Mouse (Mus musculus) myocyte (in vitro differentiated cells): ENCODE results near the gene Ferd3l. TPM values are rescaled to one million over a fixed set of nuclear protein-coding genes. Genes with fewer than 3 reads are reported as not detected.

ENCODE experiments used
- H3K27me3 ChIP-seq: one replicate; pipeline ENCODE4 v1.6.1; 2011; ENCODE audit not compliant: control insufficient read depth, insufficient read depth, insufficient read length
- H3K36me3 ChIP-seq: one replicate; pipeline ENCODE4 v1.6.1; 2011; ENCODE audit not compliant: control insufficient read depth, insufficient read depth
- H3K4me2 ChIP-seq: one replicate; pipeline ENCODE4 v1.6.1; 2011; ENCODE audit warnings: low read depth, control low read depth
- H3K4me3 ChIP-seq: one replicate; pipeline ENCODE4 v1.5.1; 2011; ENCODE audit warnings: mild to moderate bottlenecking, control low read depth, moderate library complexity
- H3K79me2 ChIP-seq: one replicate; pipeline ENCODE4 v1.6.1; 2011; ENCODE audit not compliant: control insufficient read depth, insufficient read depth
- H3ac ChIP-seq: one replicate; pipeline ENCODE4 v1.6.1; 2011; ENCODE audit not compliant: control insufficient read depth, insufficient read length
- CEBPB ChIP-seq: IDR thresholded peaks from 2 replicates; pipeline ENCODE4 v1.6.1; 2011; ENCODE audit warnings: mild to moderate bottlenecking, moderate library complexity; ENCODE audit not compliant: poor library complexity, insufficient read depth, severe bottlenecking
- E2F4 ChIP-seq: IDR thresholded peaks from one replicate; pipeline ENCODE4 v1.6.1; 2011; ENCODE audit warnings: mild to moderate bottlenecking, control low read depth, moderate library complexity; ENCODE audit not compliant: insufficient read depth
- MAX ChIP-seq: IDR thresholded peaks from one replicate; pipeline ENCODE4 v1.6.1; 2011; ENCODE audit warnings: low read depth, mild to moderate bottlenecking, control low read depth
- MYOD1 ChIP-seq, 3 experiments: IDR thresholded peaks; one replicate each; pipeline ENCODE4 v1.6.1; 2011; ENCODE audit warnings: control low read depth in 2 of 3, low read depth in 2 of 3, mild to moderate bottlenecking in 2 of 3, moderate library complexity in 1 of 3; ENCODE audit not compliant: insufficient read length in 2 of 3, control insufficient read depth in 1 of 3
- MYOG ChIP-seq, 3 experiments: IDR thresholded peaks; one replicate each; pipeline ENCODE4 v1.6.1; 2011; ENCODE audit warnings: control low read depth in 2 of 3, low read depth in 2 of 3, mild to moderate bottlenecking in 2 of 3; ENCODE audit not compliant: insufficient read length in 2 of 3, control insufficient read depth in 1 of 3, insufficient read depth in 1 of 3
- POLR2A ChIP-seq: IDR thresholded peaks from one replicate; pipeline ENCODE4 v1.6.1; 2011; ENCODE audit warnings: low read depth, mild to moderate bottlenecking, control low read depth, moderate library complexity; ENCODE audit not compliant: insufficient read length
- POLR2AphosphoS2 ChIP-seq: IDR thresholded peaks from one replicate; pipeline ENCODE4 v1.6.1; 2011; ENCODE audit warnings: low read depth, control low read depth; ENCODE audit not compliant: insufficient read length
- REST ChIP-seq: IDR thresholded peaks from one replicate; pipeline ENCODE4 v1.6.1; 2011; ENCODE audit warnings: mild to moderate bottlenecking, control low read depth, moderate library complexity; ENCODE audit not compliant: insufficient read depth, insufficient read length
- SRF ChIP-seq: IDR thresholded peaks from one replicate; pipeline ENCODE4 v1.6.1; 2011; ENCODE audit warnings: low read depth; ENCODE audit not compliant: control insufficient read depth, insufficient read length
- TCF12 ChIP-seq: IDR thresholded peaks from one replicate; pipeline ENCODE4 v1.6.1; 2011; ENCODE audit warnings: mild to moderate bottlenecking, control low read depth; ENCODE audit not compliant: poor library complexity, insufficient read depth, severe bottlenecking
- TCF3 ChIP-seq: IDR thresholded peaks from one replicate; pipeline ENCODE4 v1.6.1; 2011; ENCODE audit warnings: low read depth, control low read depth; ENCODE audit not compliant: insufficient read length
- USF1 ChIP-seq: IDR thresholded peaks from one replicate; pipeline ENCODE4 v1.6.1; 2011; ENCODE audit warnings: low read depth, mild to moderate bottlenecking, control low read depth, moderate library complexity
- polyA plus RNA-seq: library from polyadenylated mRNA; unstranded; fragments of >200 nt; fragmentation: generic; extraction: Trizol; gene quantifications from one replicate; pipeline ENCODE4 v1.2.1, GENCODE M21; 2012; ENCODE audit warnings: missing spikeins

Gene Ferd3l
- not detected for polyA plus RNA-seq

DNA sequence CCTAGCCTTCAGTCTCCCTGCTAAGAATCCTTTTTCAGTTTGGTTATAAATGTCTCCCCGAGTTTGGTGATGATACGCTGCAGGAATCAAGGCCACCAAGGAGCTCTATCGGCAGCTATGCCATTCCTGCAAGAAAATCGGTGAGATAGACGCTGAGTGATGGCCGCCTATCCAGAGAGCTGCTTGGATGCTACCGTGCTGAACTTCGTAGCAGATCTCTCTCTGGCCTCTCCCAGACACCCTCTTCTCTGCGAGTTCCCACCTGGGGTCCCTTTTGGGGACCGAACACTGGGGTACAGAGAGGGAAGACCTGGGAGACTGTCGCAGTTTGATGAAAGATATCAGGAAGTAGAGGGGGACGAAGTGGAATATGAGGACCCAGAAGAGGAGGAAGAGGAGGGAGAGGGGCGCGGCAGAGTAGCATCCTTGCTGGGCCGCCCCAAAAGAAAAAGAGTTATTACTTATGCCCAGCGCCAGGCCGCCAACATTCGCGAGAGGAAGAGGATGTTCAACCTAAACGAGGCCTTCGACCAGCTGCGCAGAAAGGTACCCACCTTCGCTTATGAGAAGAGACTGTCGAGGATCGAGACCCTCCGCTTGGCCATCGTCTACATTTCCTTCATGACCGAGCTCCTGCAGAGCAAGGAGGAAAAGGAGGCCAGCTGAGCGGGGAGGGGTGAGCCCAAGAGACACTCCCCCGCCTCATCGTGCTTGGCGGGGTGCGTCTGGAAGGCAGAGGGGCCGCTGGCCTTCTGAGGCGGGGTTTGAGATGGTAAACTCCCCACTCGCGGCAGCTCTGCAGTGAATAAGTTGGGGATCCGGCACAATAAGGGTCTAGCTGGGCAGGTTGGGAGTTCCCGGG is at the start of gene Ferd3l:
TSS of gene Ferd3l (plus strand) at position 95 of the 862 bp plus-strand sequence.
- Histone ChIP-seq H3ac (no peak within 1 kb of the TSS), H3K27me3 (peaks cover 20% of the 10 kb centered on the region), H3K36me3 (no peaks in the 10 kb centered on the region), H3K4me2 (no peak within 1 kb of the TSS), H3K79me2 (no peaks in the 10 kb centered on the region), H3K4me3 (no peak within 1 kb of the TSS)
- no peak for TF ChIP-seq MAX
- no peak for TF ChIP-seq TCF12
- TF ChIP-seq MYOD1 (IDR thresholded peaks at IDR 0.05; ENCODE audit: control insufficient read depth in 1 of 3, insufficient read length in 2 of 3, low read depth in 2 of 3), result no peak
- no peak for TF ChIP-seq TCF3
- no peak for TF ChIP-seq POLR2A
- TF ChIP-seq USF1, result no peak
- TF ChIP-seq REST, result no peak
- TF ChIP-seq SRF, result no peak
- TF ChIP-seq E2F4, result no peak

DNA sequence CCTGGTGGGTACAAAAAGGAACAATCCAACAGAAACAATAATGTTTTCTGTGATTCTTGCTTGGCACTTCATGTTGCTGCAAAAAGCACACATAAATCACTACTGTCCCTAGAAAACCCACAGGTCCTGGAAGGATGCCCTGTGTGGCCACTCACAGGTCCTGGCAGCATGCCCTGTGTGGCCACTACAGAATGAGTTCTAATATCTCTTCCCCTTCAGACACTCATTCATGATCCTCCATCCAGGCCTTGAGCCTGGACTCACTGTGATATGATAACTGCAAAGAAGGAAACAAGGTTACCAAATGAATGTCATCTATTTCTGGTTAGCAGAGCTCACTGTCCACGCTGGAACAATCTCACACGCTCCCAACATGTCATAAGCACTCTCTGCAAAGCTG is 34.3 kb upstream of the Ferd3l start:
- H3K79me2 ChIP-seq, result no peaks in the 10 kb centered on the region
- no peaks in the 10 kb centered on the region for H3K27me3 ChIP-seq
- H3K4me2 ChIP-seq, result no peak overlapping the region
- no peak for TF ChIP-seq MYOD1 (IDR thresholded peaks at IDR 0.05; ENCODE audit: control insufficient read depth in 1 of 3, insufficient read length in 2 of 3, low read depth in 2 of 3)
- no peak for TF ChIP-seq MYOG (IDR thresholded peaks at IDR 0.05; ENCODE audit: control insufficient read depth in 1 of 3, insufficient read depth in 1 of 3, insufficient read length in 2 of 3, low read depth in 2 of 3)
- TF ChIP-seq TCF12, result no peak
- no peak for TF ChIP-seq POLR2A
- no peak for TF ChIP-seq MAX
- TF ChIP-seq POLR2AphosphoS2, result no peak
- no peak overlapping the region for H3K4me3 ChIP-seq
- H3K36me3 ChIP-seq, result no peaks in the 10 kb centered on the region
- H3ac ChIP-seq, result no peak overlapping the region

DNA sequence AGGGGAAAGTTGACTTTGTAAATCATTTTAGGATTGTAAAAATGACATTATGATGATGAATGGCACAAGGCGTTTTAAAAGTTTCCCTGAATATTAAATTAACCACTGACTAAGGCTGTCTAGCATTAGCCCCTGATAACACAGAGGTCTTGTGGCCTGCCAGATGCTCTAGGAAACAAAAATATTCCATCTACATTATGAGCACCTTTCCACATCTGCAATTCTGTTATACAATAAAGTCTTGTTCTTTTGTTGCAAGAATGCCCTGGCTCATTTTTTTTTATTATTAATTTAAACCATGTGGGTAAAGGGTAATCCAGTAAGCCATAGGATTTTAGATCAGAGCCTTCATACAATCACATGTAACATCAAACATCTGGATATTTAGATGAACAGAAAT is 33.6 kb upstream of the Ferd3l start:
- Histone ChIP-seq H3K27me3 (no peaks in the 10 kb centered on the region), H3ac (no peak overlapping the region), H3K4me3 (no peak overlapping the region), H3K4me2 (no peak overlapping the region), H3K36me3 (no peaks in the 10 kb centered on the region), H3K79me2 (no peaks in the 10 kb centered on the region)
- no peak for TF ChIP-seq REST
- TF ChIP-seq POLR2AphosphoS2, result no peak
- TF ChIP-seq MYOD1 (IDR thresholded peaks at IDR 0.05; ENCODE audit: control insufficient read depth in 1 of 3, insufficient read length in 2 of 3, low read depth in 2 of 3), result no peak
- no peak for TF ChIP-seq MYOG (IDR thresholded peaks at IDR 0.05; ENCODE audit: control insufficient read depth in 1 of 3, insufficient read depth in 1 of 3, insufficient read length in 2 of 3, low read depth in 2 of 3)
- no peak for TF ChIP-seq CEBPB
- no peak for TF ChIP-seq TCF12
- no peak for TF ChIP-seq POLR2A
- no peak for TF ChIP-seq MAX

DNA sequence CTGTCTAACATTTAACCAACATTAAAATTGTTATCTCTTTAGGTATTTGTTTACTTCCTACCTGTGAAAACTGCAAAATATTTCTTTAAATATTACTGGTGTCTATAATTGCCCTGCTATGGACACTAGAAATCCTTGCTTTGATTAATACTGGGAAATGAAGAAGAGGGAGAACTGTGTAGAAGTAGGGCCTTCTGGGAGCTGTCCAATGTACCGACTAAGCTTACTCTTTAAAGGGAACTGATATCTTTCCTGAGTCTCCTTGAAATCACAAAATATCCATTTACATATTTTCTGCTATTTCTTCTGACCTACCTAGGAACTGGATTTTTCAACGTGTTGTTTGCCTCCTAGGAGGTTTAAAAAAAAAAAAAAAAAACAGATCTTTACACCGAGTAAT is 1.5 kb upstream of the Ferd3l start:
- TF ChIP-seq SRF, result no peak
- no peak for TF ChIP-seq MYOG (IDR thresholded peaks at IDR 0.05; ENCODE audit: control insufficient read depth in 1 of 3, insufficient read depth in 1 of 3, insufficient read length in 2 of 3, low read depth in 2 of 3)
- no peak for TF ChIP-seq TCF12
- TF ChIP-seq REST, result no peak
- TF ChIP-seq TCF3, result no peak
- TF ChIP-seq POLR2A, result no peak
- no peak for TF ChIP-seq E2F4
- no peak for TF ChIP-seq POLR2AphosphoS2
- TF ChIP-seq USF1, result no peak
- TF ChIP-seq MYOD1 (IDR thresholded peaks at IDR 0.05; ENCODE audit: control insufficient read depth in 1 of 3, insufficient read length in 2 of 3, low read depth in 2 of 3), result no peak
- no peak for TF ChIP-seq MAX
- TF ChIP-seq CEBPB, result no peak
- Histone ChIP-seq H3ac (no peak overlapping the region), H3K4me3 (no peak overlapping the region), H3K27me3 (peaks cover 20% of the 10 kb centered on the region), H3K79me2 (no peaks in the 10 kb centered on the region), H3K36me3 (no peaks in the 10 kb centered on the region), H3K4me2 (no peak overlapping the region)

DNA sequence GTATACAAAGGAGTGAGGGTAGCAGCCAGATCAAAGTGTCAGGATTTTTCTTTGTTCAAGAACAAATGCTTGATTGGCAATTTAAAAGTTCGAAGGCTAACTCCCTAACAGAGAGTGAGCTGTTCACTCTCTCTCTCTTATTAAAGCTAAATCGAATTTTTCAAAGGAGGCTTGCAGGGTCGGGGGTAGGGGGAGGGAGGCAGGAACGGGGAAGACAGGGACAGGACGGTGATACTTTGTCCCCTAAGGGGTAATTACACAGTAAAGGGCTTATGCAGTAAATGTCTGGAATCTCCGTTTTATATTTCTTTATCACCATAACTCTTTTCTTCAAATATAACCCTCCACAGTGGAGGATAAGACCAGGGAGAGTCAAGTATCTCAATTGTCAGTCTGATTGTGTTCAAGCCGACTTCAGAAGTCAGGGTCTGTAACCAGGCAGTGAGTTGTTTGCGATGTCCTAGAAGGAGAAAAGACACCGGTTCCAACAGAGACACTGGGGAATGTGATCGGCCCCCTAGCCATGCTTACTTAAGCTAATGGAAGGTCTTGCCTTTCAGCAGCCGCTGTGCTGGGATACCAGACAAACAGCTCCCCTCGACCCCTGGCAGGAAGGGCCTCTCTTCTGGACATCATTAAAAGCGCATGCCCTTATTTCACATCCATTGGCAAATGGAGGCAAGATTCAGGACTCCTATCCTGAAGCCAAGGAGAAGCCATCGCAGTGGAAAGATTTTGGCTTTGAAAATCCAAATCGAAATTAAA is 709 bp upstream of the Ferd3l start:
- no peak for TF ChIP-seq POLR2A
- no peak for TF ChIP-seq POLR2AphosphoS2
- no peak for TF ChIP-seq E2F4
- no peak for TF ChIP-seq REST
- no peak for TF ChIP-seq CEBPB
- TF ChIP-seq TCF12, result no peak
- TF ChIP-seq MYOG (IDR thresholded peaks at IDR 0.05; ENCODE audit: control insufficient read depth in 1 of 3, insufficient read depth in 1 of 3, insufficient read length in 2 of 3, low read depth in 2 of 3), result no peak
- Histone ChIP-seq H3K79me2 (no peaks in the 10 kb centered on the region), H3ac (no peak overlapping the region), H3K4me3 (no peak overlapping the region), H3K4me2 (no peak overlapping the region), H3K36me3 (no peaks in the 10 kb centered on the region), H3K27me3 (peaks cover 20% of the 10 kb centered on the region)
